Mouse (Mus musculus): ENCODE data around the gene Rph3al. TPM values are rescaled to one million over a fixed set of nuclear protein-coding genes. Genes with fewer than 3 reads are reported as not detected.

Rph3al gene
- polyA plus RNA-seq, 1 experiment from 2014 or later = 1.1 TPM

GRCm38 (mm10) chr11:75972188-75972587 lies 34.0 kb upstream of the Rph3al start:
- H3K27ac ChIP-seq (ENCODE audit: low read depth, low read length) = no peak overlapping the region
- 89% methylated on average over 3 of the region's 3 CpGs for WGBS

GRCm38 (mm10) chr11:75970629-75971028 lies 32.4 kb upstream of the Rph3al start:
- Histone ChIP-seq H3K27me3 (ENCODE audit: control insufficient read depth, insufficient read depth, low read length) (peaks cover 13% of the 10 kb centered on the region; the same call in 1 of the 2 replicates), H3K9me3 (ENCODE audit: control insufficient read depth, low read length) (no peaks in the 10 kb centered on the region; the same call in 1 of the 2 replicates), H3K4me3 (ENCODE audit: low read depth, low read length) (no peak overlapping the region), H3K4me1 (ENCODE audit: control insufficient read depth, insufficient read depth, low read length) (peaks cover 11% of the 10 kb centered on the region), H3K4me2 (no peak overlapping the region), H3K27ac (ENCODE audit: low read depth, low read length) (no peak overlapping the region), H3K36me3 (ENCODE audit: control insufficient read depth, insufficient read depth, low read length) (no peaks in the 10 kb centered on the region), H3K9ac (ENCODE audit: low read length) (no peak overlapping the region)
- DNase-seq (ENCODE audit: low spot score, missing footprints) (peak; percentile 66), ATAC-seq (ENCODE audit: low FRiP score) (no peak)
- WGBS = 23% methylated on average over 3 of the region's 3 CpGs

More at GRCm38 (mm10) chr11:75972188-75972587, 34.0 kb upstream of the Rph3al start:
- Histone ChIP-seq H3K4me2 (no peak overlapping the region), H3K4me1 (ENCODE audit: control insufficient read depth, insufficient read depth, low read length) (no peaks in the 10 kb centered on the region), H3K27me3 (ENCODE audit: control insufficient read depth, insufficient read depth, low read length) (peaks cover 5% of the 10 kb centered on the region; the same call in 1 of the 2 replicates), H3K9me3 (ENCODE audit: control insufficient read depth, low read length) (no peaks in the 10 kb centered on the region; the same call in 1 of the 2 replicates), H3K4me3 (ENCODE audit: low read depth, low read length) (no peak overlapping the region), H3K36me3 (ENCODE audit: control insufficient read depth, insufficient read depth, low read length) (no peaks in the 10 kb centered on the region), H3K9ac (ENCODE audit: low read length) (no peak overlapping the region)
- DNase-seq (ENCODE audit: low spot score, missing footprints) (peak; percentile 62), ATAC-seq (ENCODE audit: low FRiP score) (no peak)

- Histone ChIP-seq H3K27me3 (ENCODE audit: control insufficient read depth, insufficient read depth, low read length) (peaks cover 16% of the 10 kb centered on the region; the same call in 1 of the 2 replicates), H3K27ac (ENCODE audit: low read depth, low read length) (no peak overlapping the region), H3K4me3 (ENCODE audit: low read depth, low read length) (no peak overlapping the region), H3K9me3 (ENCODE audit: control insufficient read depth, low read length) (no peaks in the 10 kb centered on the region), H3K9ac (ENCODE audit: low read length) (no peak overlapping the region), H3K4me2 (no peak overlapping the region), H3K4me1 (ENCODE audit: control insufficient read depth, insufficient read depth, low read length) (peaks cover 29% of the 10 kb centered on the region), H3K36me3 (ENCODE audit: control insufficient read depth, insufficient read depth, low read length) (no peaks in the 10 kb centered on the region)
- DNase-seq (ENCODE audit: low spot score, missing footprints) (peak; percentile 69), ATAC-seq (ENCODE audit: low FRiP score) (no peak)
- 76% methylated on average over 6 of the region's 6 CpGs for WGBS
Measured at GRCm38 (mm10) chr11:75968761-75969160, 30.5 kb upstream of the Rph3al start.

- Histone ChIP-seq H3K9ac (ENCODE audit: low read length) (peak overlapping the region; percentile 61), H3K27ac (ENCODE audit: low read depth, low read length) (no peak overlapping the region), H3K4me2 (peak overlapping the region; percentile 98), H3K9me3 (ENCODE audit: control insufficient read depth, low read length) (no peaks in the 10 kb centered on the region), H3K4me3 (ENCODE audit: low read depth, low read length) (peak overlapping the region; percentile 58), H3K36me3 (ENCODE audit: control insufficient read depth, insufficient read depth, low read length) (no peaks in the 10 kb centered on the region), H3K27me3 (ENCODE audit: control insufficient read depth, insufficient read depth, low read length) (peaks cover 16% of the 10 kb centered on the region; the same call in 1 of the 2 replicates), H3K4me1 (ENCODE audit: control insufficient read depth, insufficient read depth, low read length) (peaks cover 33% of the 10 kb centered on the region)
- ATAC-seq (ENCODE audit: low FRiP score) (peak; percentile 71), DNase-seq (ENCODE audit: low spot score, missing footprints) (peak; percentile 97)
- WGBS = under 1% methylated on average over 62 of the region's 90 CpGs
Measured at GRCm38 (mm10) chr11:75966401-75967372, 28.5 kb upstream of the Rph3al start.

GRCm38 (mm10) chr11:75965674-75966400 lies 27.6 kb upstream of the Rph3al start:
- 3% methylated on average over 28 of the region's 28 CpGs for WGBS
- Histone ChIP-seq H3K4me2 (peak overlapping the region; percentile 98), H3K9me3 (ENCODE audit: control insufficient read depth, low read length) (no peaks in the 10 kb centered on the region), H3K9ac (ENCODE audit: low read length) (peak overlapping the region; percentile 61), H3K27ac (ENCODE audit: low read depth, low read length) (no peak overlapping the region), H3K36me3 (ENCODE audit: control insufficient read depth, insufficient read depth, low read length) (no peaks in the 10 kb centered on the region), H3K27me3 (ENCODE audit: control insufficient read depth, insufficient read depth, low read length) (peaks cover 16% of the 10 kb centered on the region; the same call in 1 of the 2 replicates), H3K4me1 (ENCODE audit: control insufficient read depth, insufficient read depth, low read length) (peaks cover 33% of the 10 kb centered on the region), H3K4me3 (ENCODE audit: low read depth, low read length) (peak overlapping the region; percentile 58)
- ATAC-seq (ENCODE audit: low FRiP score) (0 out of 2 replicates have a peak, but pooled peaks have one; percentile 4), DNase-seq (ENCODE audit: low spot score, missing footprints) (peak; percentile 91)

GRCm38 (mm10) chr11:75964476-75964730 lies 26.2 kb upstream of the Rph3al start:
- 28% methylated on average over 4 of the region's 4 CpGs for WGBS
- Histone ChIP-seq H3K4me3 (ENCODE audit: low read depth, low read length) (no peak overlapping the region), H3K36me3 (ENCODE audit: control insufficient read depth, insufficient read depth, low read length) (no peaks in the 10 kb centered on the region), H3K27me3 (ENCODE audit: control insufficient read depth, insufficient read depth, low read length) (peaks cover 16% of the 10 kb centered on the region; the same call in 1 of the 2 replicates), H3K27ac (ENCODE audit: low read depth, low read length) (no peak overlapping the region; the same call in 1 of the 2 replicates), H3K4me2 (peak overlapping the region; percentile 19), H3K9me3 (ENCODE audit: control insufficient read depth, low read length) (no peaks in the 10 kb centered on the region), H3K9ac (ENCODE audit: low read length) (no peak overlapping the region), H3K4me1 (ENCODE audit: control insufficient read depth, insufficient read depth, low read length) (peaks cover 33% of the 10 kb centered on the region)
- peak; percentile 94 for DNase-seq (ENCODE audit: low spot score, missing footprints)
- 0 out of 2 replicates have a peak, but pooled peaks have one; percentile 5 for ATAC-seq (ENCODE audit: low FRiP score)

- H3K4me3 ChIP-seq (ENCODE audit: low read depth, low read length) = no peak overlapping the region
- ATAC-seq (ENCODE audit: low FRiP score) = peak; percentile 58
- no peak overlapping the region for H3K9ac ChIP-seq (ENCODE audit: low read length)
- H3K36me3 ChIP-seq (ENCODE audit: control insufficient read depth, insufficient read depth, low read length) = no peaks in the 10 kb centered on the region
- H3K9me3 ChIP-seq (ENCODE audit: control insufficient read depth, low read length) = no peaks in the 10 kb centered on the region
- H3K4me2 ChIP-seq = peak overlapping the region; percentile 19
- peak; percentile 95 for DNase-seq (ENCODE audit: low spot score, missing footprints)
- WGBS = 12% methylated on average over 11 of the region's 11 CpGs
- no peak overlapping the region; the same call in 1 of the 2 replicates for H3K27ac ChIP-seq (ENCODE audit: low read depth, low read length)
- H3K27me3 ChIP-seq (ENCODE audit: control insufficient read depth, insufficient read depth, low read length) = peaks cover 16% of the 10 kb centered on the region; the same call in 1 of the 2 replicates
- peaks cover 33% of the 10 kb centered on the region for H3K4me1 ChIP-seq (ENCODE audit: control insufficient read depth, insufficient read depth, low read length)
Measured at GRCm38 (mm10) chr11:75963730-75964475, 25.7 kb upstream of the Rph3al start.

- DNase-seq (ENCODE audit: low spot score, missing footprints) (peak; percentile 80), ATAC-seq (ENCODE audit: low FRiP score) (no peak)
- Histone ChIP-seq H3K9ac (ENCODE audit: low read length) (no peak overlapping the region), H3K27ac (ENCODE audit: low read depth, low read length) (no peak overlapping the region), H3K4me3 (ENCODE audit: low read depth, low read length) (no peak overlapping the region), H3K4me2 (no peak overlapping the region), H3K36me3 (ENCODE audit: control insufficient read depth, insufficient read depth, low read length) (no peaks in the 10 kb centered on the region), H3K4me1 (ENCODE audit: control insufficient read depth, insufficient read depth, low read length) (peaks cover 32% of the 10 kb centered on the region), H3K9me3 (ENCODE audit: control insufficient read depth, low read length) (no peaks in the 10 kb centered on the region), H3K27me3 (ENCODE audit: control insufficient read depth, insufficient read depth, low read length) (peaks cover 12% of the 10 kb centered on the region; the same call in 1 of the 2 replicates)
- 89% methylated on average over 7 of the region's 7 CpGs for WGBS
Measured at GRCm38 (mm10) chr11:75961782-75962181, 23.6 kb upstream of the Rph3al start.
